Mouse (Mus musculus) MEL (cell line): ENCODE measurements at regions not wholly inside any gene's neighbourhood (a gene's known extent, or its start where the extent isn't known, plus 50 kb on each side); places are given as distances from the start of the nearest gene placed in this dataset.

Experiments used
- DNase-seq: peaks from one replicate; pipeline ENCODE4 v3.0.0; 2011; ENCODE audit warnings: low read depth, low spot score
- H3K27ac ChIP-seq: 2 replicates; pipeline ENCODE4 v1.5.1; 2012; ENCODE audit warnings: low read depth, mild to moderate bottlenecking, control low read depth, low read length, moderate library complexity; ENCODE audit not compliant: control insufficient read depth
- H3K27me3 ChIP-seq, 2 experiments: fragments of 150-350 bp in 1 of 2; sonication (generic) in 1 of 2; 2 replicates each; pipeline ENCODE4 v1.6.1; 2012; ENCODE audit warnings: low read length in 2 of 2, mild to moderate bottlenecking in 2 of 2, improper control_type of control experiment in 1 of 2, moderate library complexity in 1 of 2; ENCODE audit not compliant: insufficient read depth in 2 of 2, control insufficient read depth in 1 of 2
- H3K36me3 ChIP-seq, 2 experiments: 2 replicates each; pipeline ENCODE4 v1.6.1; 2012 to 2014; ENCODE audit warnings: low read length in 2 of 2, improper control_type of control experiment in 1 of 2, inconsistent platforms in 1 of 2, mild to moderate bottlenecking in 1 of 2; ENCODE audit not compliant: insufficient read depth in 2 of 2, control insufficient read depth in 1 of 2
- H3K4me1 ChIP-seq, 2 experiments: fragments of 150-350 bp in 1 of 2; sonication (generic) in 1 of 2; 2 replicates each; pipeline ENCODE4 v1.6.1; 2012; ENCODE audit warnings: low read length in 2 of 2, improper control_type of control experiment in 1 of 2, mild to moderate bottlenecking in 1 of 2; ENCODE audit not compliant: insufficient read depth in 2 of 2, control insufficient read depth in 1 of 2
- H3K4me3 ChIP-seq, 2 experiments: fragments of 150-350 bp in 1 of 2; sonication (generic) in 1 of 2; 2 replicates each; pipeline ENCODE4 v1.5.1; 2012; ENCODE audit warnings: low read depth in 2 of 2, low read length in 2 of 2, mild to moderate bottlenecking in 2 of 2, moderate library complexity in 2 of 2, control low read depth in 1 of 2, improper control_type of control experiment in 1 of 2; ENCODE audit not compliant: control insufficient read depth in 1 of 2, insufficient read depth in 1 of 2
- H3K79me2 ChIP-seq: 2 replicates; pipeline ENCODE4 v1.6.1; 2012; ENCODE audit warnings: mild to moderate bottlenecking, low read length, moderate library complexity; ENCODE audit not compliant: control insufficient read depth, poor library complexity, insufficient read depth
- H3K9ac ChIP-seq: 2 replicates; pipeline ENCODE4 v1.6.1; 2012; ENCODE audit warnings: low read depth, mild to moderate bottlenecking, control low read depth, low read length, moderate library complexity; ENCODE audit not compliant: control insufficient read depth, poor library complexity, severe bottlenecking
- H3K9me3 ChIP-seq: fragments of 150-350 bp; sonication (generic); replicated peaks from 2 replicates; pipeline ENCODE4 v1.6.1; 2012; ENCODE audit warnings: mild to moderate bottlenecking, low read length, improper control_type of control experiment, moderate library complexity; ENCODE audit not compliant: insufficient read depth
- BHLHE40 ChIP-seq: IDR thresholded peaks from 2 replicates; pipeline ENCODE4 v1.6.1; 2012; ENCODE audit warnings: low read depth, mild to moderate bottlenecking, inconsistent platforms, low read length, improper control_type of control experiment, borderline replicate concordance
- CHD1 ChIP-seq: IDR thresholded peaks from 2 replicates; pipeline ENCODE4 v1.6.1; 2012; ENCODE audit warnings: low read depth, mild to moderate bottlenecking, inconsistent platforms, low read length, improper control_type of control experiment
- CHD2 ChIP-seq: IDR thresholded peaks from 2 replicates; pipeline ENCODE4 v1.6.1; 2011; ENCODE audit warnings: low read length, improper control_type of control experiment
- CTCF ChIP-seq, 3 experiments: IDR thresholded peaks in 2 of 3; conservative IDR thresholded peaks in 1 of 3; 2 replicates each; pipeline ENCODE4 v1.5.1; 2011 to 2012; ENCODE audit warnings: low read length in 3 of 3, low read depth in 2 of 3, mild to moderate bottlenecking in 2 of 3, improper control_type of control experiment in 1 of 3, inconsistent platforms in 1 of 3, mixed read lengths in 1 of 3, moderate library complexity in 1 of 3; ENCODE audit not compliant: control insufficient read depth in 1 of 3, insufficient read depth in 1 of 3, poor library complexity in 1 of 3, severe bottlenecking in 1 of 3
- ELF1 ChIP-seq: IDR thresholded peaks from 2 replicates; pipeline ENCODE4 v1.6.1; 2014; ENCODE audit warnings: low read depth, mild to moderate bottlenecking, inconsistent platforms, low read length, improper control_type of control experiment, moderate library complexity
- EP300 ChIP-seq, 2 experiments: IDR thresholded peaks; 2 replicates each; pipeline ENCODE4 v1.6.1; 2011; ENCODE audit warnings: improper control_type of control experiment in 2 of 2, low read length in 2 of 2, low read depth in 1 of 2, mild to moderate bottlenecking in 1 of 2
- GABPA ChIP-seq: IDR thresholded peaks from 2 replicates; pipeline ENCODE4 v1.6.1; 2012; ENCODE audit warnings: low read depth, mild to moderate bottlenecking, inconsistent platforms, low read length, improper control_type of control experiment, moderate library complexity
- GATA1 ChIP-seq: IDR thresholded peaks from 2 replicates; pipeline ENCODE4 v1.6.1; 2011; ENCODE audit warnings: low read depth, low read length, improper control_type of control experiment
- HCFC1 ChIP-seq: IDR thresholded peaks from 2 replicates; pipeline ENCODE4 v1.6.1; 2012; ENCODE audit warnings: low read depth, mild to moderate bottlenecking, inconsistent platforms, low read length, improper control_type of control experiment, moderate library complexity
- JUND ChIP-seq: IDR thresholded peaks from 2 replicates; pipeline ENCODE4 v1.6.1; 2011; ENCODE audit warnings: low read depth, mild to moderate bottlenecking, improper control_type of control experiment, low read length
- MAFK ChIP-seq: IDR thresholded peaks from 2 replicates; pipeline ENCODE4 v1.6.1; 2011; ENCODE audit warnings: low read depth, mild to moderate bottlenecking, low read length, improper control_type of control experiment, borderline replicate concordance
- MAX ChIP-seq: IDR thresholded peaks from 2 replicates; pipeline ENCODE4 v1.6.1; 2011; ENCODE audit warnings: low read length, improper control_type of control experiment
- MAZ ChIP-seq: IDR thresholded peaks from 2 replicates; pipeline ENCODE4 v1.6.1; 2012; ENCODE audit warnings: low read depth, mild to moderate bottlenecking, inconsistent platforms, low read length, improper control_type of control experiment
- MYB ChIP-seq: IDR thresholded peaks from 2 replicates; pipeline ENCODE4 v1.6.1; 2011; ENCODE audit warnings: mild to moderate bottlenecking, low read depth, low read length, improper control_type of control experiment
- MYC ChIP-seq: IDR thresholded peaks from 2 replicates; pipeline ENCODE4 v1.6.1; 2011; ENCODE audit warnings: low read depth, mild to moderate bottlenecking, low read length, improper control_type of control experiment, moderate library complexity
- NELFE ChIP-seq: IDR thresholded peaks from 2 replicates; pipeline ENCODE4 v1.6.1; 2011; ENCODE audit warnings: low read depth, low read length, improper control_type of control experiment
- NRF1 ChIP-seq: IDR thresholded peaks from 2 replicates; pipeline ENCODE4 v1.6.1; 2014; ENCODE audit warnings: low read depth, mild to moderate bottlenecking, inconsistent platforms, low read length, improper control_type of control experiment, moderate library complexity; ENCODE audit not compliant: poor library complexity, insufficient read depth, severe bottlenecking
- POLR2A ChIP-seq, 2 experiments: IDR thresholded peaks; 2 replicates each; pipeline ENCODE4 v1.6.1; 2011 to 2012; ENCODE audit warnings: low read length in 2 of 2, mild to moderate bottlenecking in 2 of 2, control low read depth in 1 of 2, improper control_type of control experiment in 1 of 2, low read depth in 1 of 2, moderate library complexity in 1 of 2; ENCODE audit not compliant: control insufficient read depth in 1 of 2, insufficient read depth in 1 of 2, poor library complexity in 1 of 2
- POLR2AphosphoS2 ChIP-seq: IDR thresholded peaks from 2 replicates; pipeline ENCODE4 v1.6.1; 2011; ENCODE audit warnings: low read length, improper control_type of control experiment
- POLR2AphosphoS5 ChIP-seq: IDR thresholded peaks from 2 replicates; pipeline ENCODE4 v1.6.1; 2012; ENCODE audit warnings: low read depth, borderline replicate concordance, mild to moderate bottlenecking, inconsistent platforms, low read length, moderate library complexity, mixed read lengths
- RAD21 ChIP-seq: IDR thresholded peaks from 2 replicates; pipeline ENCODE4 v1.6.1; 2011; ENCODE audit warnings: mild to moderate bottlenecking, low read depth, low read length, improper control_type of control experiment
- RCOR1 ChIP-seq: IDR thresholded peaks from 2 replicates; pipeline ENCODE4 v1.6.1; 2012; ENCODE audit warnings: low read depth, mild to moderate bottlenecking, inconsistent platforms, low read length, improper control_type of control experiment
- SIN3A ChIP-seq: IDR thresholded peaks from 2 replicates; pipeline ENCODE4 v1.6.1; 2012; ENCODE audit warnings: low read length, improper control_type of control experiment, inconsistent platforms
- TAL1 ChIP-seq: IDR thresholded peaks from 2 replicates; pipeline ENCODE4 v1.6.1; 2012; ENCODE audit warnings: mild to moderate bottlenecking, inconsistent platforms, low read length, moderate library complexity, mixed read lengths
- TBP ChIP-seq: IDR thresholded peaks from 2 replicates; pipeline ENCODE4 v1.8.0; 2011; ENCODE audit warnings: low read depth, low read length, improper control_type of control experiment
- TCF12 ChIP-seq: IDR thresholded peaks from 2 replicates; pipeline ENCODE4 v1.6.1; 2014; ENCODE audit warnings: low read depth, mild to moderate bottlenecking, inconsistent platforms, low read length, improper control_type of control experiment, moderate library complexity
- UBTF ChIP-seq: IDR thresholded peaks from 2 replicates; pipeline ENCODE4 v1.6.1; 2012; ENCODE audit warnings: low read depth, mild to moderate bottlenecking, inconsistent platforms, low read length, improper control_type of control experiment, moderate library complexity, borderline replicate concordance; ENCODE audit not compliant: insufficient read depth
- USF1 ChIP-seq: IDR thresholded peaks from 2 replicates; pipeline ENCODE4 v1.6.1; 2014; ENCODE audit warnings: low read depth, mild to moderate bottlenecking, inconsistent platforms, low read length, improper control_type of control experiment, moderate library complexity
- USF2 ChIP-seq, 2 experiments: IDR thresholded peaks; 2 replicates each; pipeline ENCODE4 v1.6.1; 2011 to 2012; ENCODE audit warnings: improper control_type of control experiment in 2 of 2, low read length in 2 of 2, borderline replicate concordance in 1 of 2, inconsistent platforms in 1 of 2, low read depth in 1 of 2, mild to moderate bottlenecking in 1 of 2; ENCODE audit not compliant: insufficient read depth in 1 of 2
- ZC3H11A ChIP-seq: IDR thresholded peaks from 2 replicates; pipeline ENCODE4 v1.6.1; 2012; ENCODE audit warnings: low read depth, mild to moderate bottlenecking, inconsistent platforms, low read length, improper control_type of control experiment
- ZKSCAN1 ChIP-seq: IDR thresholded peaks from 2 replicates; pipeline ENCODE4 v1.6.1; 2012; ENCODE audit warnings: low read depth, mild to moderate bottlenecking, inconsistent platforms, low read length, improper control_type of control experiment, moderate library complexity
- ZMIZ1 ChIP-seq: IDR thresholded peaks from 2 replicates; pipeline ENCODE4 v1.6.1; 2012; ENCODE audit warnings: low read depth, mild to moderate bottlenecking, inconsistent platforms, low read length, improper control_type of control experiment, moderate library complexity

GRCm38 (mm10) chr2:50535085-50535878 lies 238.7 kb upstream of the Mmadhc start (continued):
- TF ChIP-seq JUND: no peak
- no peak for TF ChIP-seq ELF1
- no peak for TF ChIP-seq POLR2A (IDR thresholded peaks at IDR 0.05; ENCODE audit: control insufficient read depth in 1 of 2, insufficient read depth in 1 of 2, low read depth in 1 of 2, low read length in 2 of 2, poor library complexity in 1 of 2)
- TF ChIP-seq CHD2: no peak; the same call in 1 of the 2 replicates
- TF ChIP-seq MAZ: peak; percentile 46; the same call in 1 of the 2 replicates
- 0 out of 2 replicates have a peak, but pooled peaks have one; percentile 14 for TF ChIP-seq MYB
- TF ChIP-seq RCOR1: peak; percentile 48
- TF ChIP-seq TBP: no peak
- no peak for TF ChIP-seq HCFC1
- 0 out of 2 replicates have a peak, but pooled peaks have one; percentile 58 for TF ChIP-seq CHD1
- TF ChIP-seq TAL1: no peak

DNA sequence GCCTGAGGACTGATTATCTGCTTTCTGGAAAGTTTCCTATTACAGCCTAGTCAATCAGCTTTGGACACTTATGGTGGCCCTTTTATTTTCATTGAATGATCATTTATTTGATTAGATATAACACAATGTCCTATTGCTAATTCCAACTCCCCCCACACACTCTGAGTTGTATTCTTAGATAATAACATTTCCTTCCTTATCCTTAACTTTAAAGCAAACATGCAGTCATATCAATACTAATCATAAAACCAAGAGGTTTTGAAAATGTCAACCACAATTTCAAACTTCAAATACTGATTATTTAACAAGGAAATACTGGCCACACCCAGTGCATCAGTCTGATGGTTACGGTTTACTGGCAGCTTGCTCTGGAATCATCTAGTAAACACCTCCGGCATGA lies 237.1 kb upstream of the Mmadhc start:
- Histone ChIP-seq H3K36me3 (peaks cover 0 to 40% of the 10 kb centered on the region in 2 experiments; a peak in 2 of 4 replicates), H3K79me2 (no peaks in the 10 kb centered on the region), H3K4me3 (no peak overlapping the region), H3K27ac (peak overlapping the region; percentile 72), H3K9ac (peak overlapping the region; percentile 14; the same call in 1 of the 2 replicates), H3K9me3 (no peaks in the 10 kb centered on the region), H3K4me1 (peaks cover 15 to 21% of the 10 kb centered on the region in 2 experiments), H3K27me3 (no peaks in the 10 kb centered on the region)
- DNase-seq: no peak
- TF ChIP-seq CHD1 (no peak), SIN3A (no peak), TCF12 (peak; percentile 68; the same call in 1 of the 2 replicates), RAD21 (no peak), GATA1 (peak; percentile 65), CTCF (IDR thresholded peaks at IDR 0.05 in 2 of 3, conservative IDR thresholded peaks at IDR 0.05 in 1 of 3; ENCODE audit: control insufficient read depth in 1 of 3, insufficient read depth in 1 of 3, low read depth in 2 of 3, low read length in 3 of 3, poor library complexity in 1 of 3, severe bottlenecking in 1 of 3) (no peak), MAX (no peak), TBP (no peak), MYC (no peak), ZMIZ1 (no peak), RCOR1 (0 out of 2 replicates have a peak, but pooled peaks have one; percentile 63), ZKSCAN1 (no peak), GABPA (no peak), UBTF (no peak), POLR2A (IDR thresholded peaks at IDR 0.05; ENCODE audit: control insufficient read depth in 1 of 2, insufficient read depth in 1 of 2, low read depth in 1 of 2, low read length in 2 of 2, poor library complexity in 1 of 2) (no peak), CHD2 (no peak), POLR2AphosphoS5 (no peak), NRF1 (no peak), EP300 (IDR thresholded peaks at IDR 0.05; ENCODE audit: low read depth in 1 of 2, low read length in 2 of 2) (peak; percentile 51 to 78), ZC3H11A (no peak), POLR2AphosphoS2 (no peak), BHLHE40 (no peak), USF2 (IDR thresholded peaks at IDR 0.05; ENCODE audit: borderline replicate concordance in 1 of 2, insufficient read depth in 1 of 2, low read depth in 1 of 2, low read length in 2 of 2) (no peak), NELFE (no peak), JUND (no peak), ELF1 (no peak), MAZ (no peak), TAL1 (no peak), USF1 (no peak), MAFK (no peak)
